Mouse (Mus musculus) ES-Bruce4 (cell line): Measurements from ENCODE around the gene Zfp791. TPM values are rescaled to one million over a fixed set of nuclear protein-coding genes. Genes with fewer than 3 reads are reported as not detected.
"Not testable (repeated sequence)": the region's sequence is repeated elsewhere in the genome, so short reads cannot be mapped to it uniquely, and the experiment has no call there.

Experiments used
- H3K27ac ChIP-seq: 2 replicates; pipeline ENCODE4 v1.5.1; 2012; ENCODE audit warnings: low read length, inconsistent platforms; ENCODE audit not compliant: insufficient read depth
- H3K27me3 ChIP-seq: 2 replicates; pipeline ENCODE4 v1.6.1; 2012; ENCODE audit warnings: mild to moderate bottlenecking, low read length, inconsistent platforms; ENCODE audit not compliant: control insufficient read depth, poor library complexity, insufficient read depth, severe bottlenecking
- H3K36me3 ChIP-seq: 2 replicates; pipeline ENCODE4 v1.6.1; 2012; ENCODE audit warnings: inconsistent platforms, mild to moderate bottlenecking, low read length, moderate library complexity; ENCODE audit not compliant: control insufficient read depth, poor library complexity, insufficient read depth, severe bottlenecking
- H3K4me1 ChIP-seq: one replicate; pipeline ENCODE4 v1.8.1; 2011; ENCODE audit warnings: low read length; ENCODE audit not compliant: control insufficient read depth, insufficient read depth
- H3K4me3 ChIP-seq: 2 replicates; pipeline ENCODE4 v1.5.1; 2011; ENCODE audit warnings: low read depth, mild to moderate bottlenecking, low read length
- H3K9ac ChIP-seq: 2 replicates; pipeline ENCODE4 v1.6.1; 2012; ENCODE audit warnings: low read depth, mild to moderate bottlenecking, inconsistent platforms; ENCODE audit not compliant: poor library complexity, severe bottlenecking
- H3K9me3 ChIP-seq: replicated peaks from 2 replicates; pipeline ENCODE4 v1.6.1; 2012; ENCODE audit warnings: mild to moderate bottlenecking, low read length, inconsistent platforms; ENCODE audit not compliant: control insufficient read depth, poor library complexity, insufficient read depth, severe bottlenecking
- CTCF ChIP-seq: IDR thresholded peaks from one replicate; pipeline ENCODE4 v1.8.1; 2011; ENCODE audit warnings: low read depth, low read length
- EP300 ChIP-seq: IDR thresholded peaks from 2 replicates; pipeline ENCODE4 v1.6.1; 2011; ENCODE audit warnings: low read depth, low read length; ENCODE audit not compliant: insufficient read depth
- POLR2A ChIP-seq: IDR thresholded peaks from one replicate; pipeline ENCODE4 v1.8.1; 2011; ENCODE audit warnings: low read length; ENCODE audit not compliant: insufficient read depth
- polyA plus RNA-seq: library from polyadenylated mRNA; stranded (reverse); fragments of >200 nt; gene quantifications from 2 replicates; pipeline ENCODE4 v1.2.4, GENCODE M21; 2011; ENCODE audit warnings: low read depth; ENCODE audit not compliant: missing spikeins, insufficient read depth, insufficient read length

The Zfp791 gene
- polyA plus RNA-seq, 1 experiment, result 2.0 TPM

DNA sequence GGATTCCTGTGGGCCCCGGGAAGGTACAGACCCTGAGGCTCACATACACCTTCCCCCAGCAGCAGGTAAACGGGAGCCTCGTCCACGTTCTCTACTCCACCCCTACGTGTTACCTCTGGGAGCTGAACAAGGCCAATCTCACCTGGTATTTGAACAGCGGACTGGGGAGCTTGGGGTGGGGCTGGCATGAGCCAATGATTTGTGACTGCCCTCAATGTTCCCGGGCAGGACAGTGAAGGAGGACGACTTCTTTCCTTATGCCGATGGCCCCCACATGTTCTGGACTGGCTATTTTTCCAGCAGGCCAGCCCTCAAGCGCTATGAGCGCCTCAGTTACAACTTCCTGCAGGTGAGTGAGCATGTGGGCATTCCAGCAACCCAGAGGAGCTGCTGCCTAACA, 32.0 kb downstream of the Zfp791 start:
- Histone ChIP-seq H3K27ac (no peak overlapping the region), H3K4me1 (no peaks in the 10 kb centered on the region), H3K4me3 (no peak overlapping the region), H3K9ac (no peak overlapping the region), H3K36me3 (peaks cover 31% of the 10 kb centered on the region), H3K9me3 (no peaks in the 10 kb centered on the region), H3K27me3 (no peaks in the 10 kb centered on the region)
- TF ChIP-seq CTCF (no peak), EP300 (no peak), POLR2A (no peak)

DNA sequence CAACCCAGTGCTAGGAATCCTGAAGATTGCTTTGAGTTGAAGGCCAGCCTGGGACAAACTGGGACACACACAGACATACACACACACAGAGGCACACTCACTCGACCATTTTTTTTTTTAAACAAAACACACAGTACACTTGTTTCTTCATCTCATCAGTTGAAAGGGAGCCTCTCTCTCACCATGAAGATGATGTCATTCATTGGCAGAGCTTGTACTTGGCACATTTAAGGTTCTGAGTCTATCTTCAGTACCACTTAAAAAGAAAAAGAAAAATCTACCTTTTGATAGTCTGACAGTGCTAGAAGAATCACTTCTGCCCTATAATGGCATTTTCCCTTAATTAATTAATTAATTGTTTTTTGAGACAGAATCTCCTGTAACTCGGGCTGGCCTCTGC, 34.1 kb downstream of the Zfp791 start:
- no peaks in the 10 kb centered on the region for H3K4me1 ChIP-seq
- TF ChIP-seq EP300 (no peak), CTCF (no peak), POLR2A (no peak)
- H3K36me3 ChIP-seq, result peaks cover 34% of the 10 kb centered on the region

DNA sequence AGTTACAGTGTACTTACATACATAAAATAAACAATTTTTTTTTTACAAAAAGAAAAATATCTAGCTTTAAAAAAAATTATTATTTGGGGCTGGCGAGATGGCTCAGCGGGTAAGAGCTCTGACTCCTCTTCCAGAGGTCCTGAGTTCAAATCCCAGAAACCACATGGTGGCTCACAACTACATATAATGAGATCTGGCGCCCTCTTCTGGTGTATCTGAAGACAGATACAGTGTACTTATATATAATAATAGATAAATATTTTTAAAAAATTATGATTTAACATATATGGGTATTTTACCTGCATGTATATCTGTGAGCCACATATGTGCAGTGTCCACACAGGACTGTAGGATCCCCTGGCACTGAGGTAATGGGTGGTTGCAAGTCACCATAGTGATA, 36.7 kb downstream of the Zfp791 start:
- Histone ChIP-seq H3K9me3 (no peaks in the 10 kb centered on the region), H3K4me1 (no peaks in the 10 kb centered on the region), H3K36me3 (peaks cover 25% of the 10 kb centered on the region), H3K27me3 (no peaks in the 10 kb centered on the region), H3K27ac (no peak overlapping the region), H3K9ac (no peak overlapping the region), H3K4me3 (no peak overlapping the region)
- TF ChIP-seq EP300 (no peak), POLR2A (no peak), CTCF (no peak)

More for the DNA sequence above, 34.1 kb downstream of the Zfp791 start:
- no peak overlapping the region for H3K27ac ChIP-seq
- H3K9me3 ChIP-seq, result no peaks in the 10 kb centered on the region
- H3K4me3 ChIP-seq, result no peak overlapping the region
- H3K27me3 ChIP-seq, result no peaks in the 10 kb centered on the region
- H3K9ac ChIP-seq, result no peak overlapping the region

DNA sequence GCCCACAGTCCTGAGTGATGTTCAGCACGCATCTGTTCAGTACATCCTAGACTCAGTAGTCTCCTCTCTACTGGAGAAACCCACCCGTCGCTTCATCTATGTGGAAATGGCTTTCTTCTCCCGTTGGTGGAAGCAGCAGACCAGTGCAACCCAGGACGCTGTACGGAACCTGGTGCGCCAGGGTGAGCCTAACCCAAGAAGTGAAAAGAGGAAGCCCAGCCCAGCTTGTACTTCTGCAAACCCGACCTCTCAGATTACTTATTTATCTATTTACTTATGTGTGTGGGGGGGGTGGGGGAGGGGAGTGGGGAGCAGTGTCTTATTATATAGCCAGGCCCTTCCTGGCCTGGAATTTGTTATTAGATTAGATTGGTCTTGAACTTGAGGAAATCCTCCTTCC, 38.3 kb downstream of the Zfp791 start:
- TF ChIP-seq EP300, result no peak
- TF ChIP-seq CTCF, result no peak
- no peak for TF ChIP-seq POLR2A
- Histone ChIP-seq H3K4me1 (no peaks in the 10 kb centered on the region), H3K4me3 (no peak overlapping the region), H3K27me3 (no peaks in the 10 kb centered on the region), H3K36me3 (peaks cover 21% of the 10 kb centered on the region), H3K9me3 (no peaks in the 10 kb centered on the region), H3K27ac (no peak overlapping the region), H3K9ac (no peak overlapping the region)

DNA sequence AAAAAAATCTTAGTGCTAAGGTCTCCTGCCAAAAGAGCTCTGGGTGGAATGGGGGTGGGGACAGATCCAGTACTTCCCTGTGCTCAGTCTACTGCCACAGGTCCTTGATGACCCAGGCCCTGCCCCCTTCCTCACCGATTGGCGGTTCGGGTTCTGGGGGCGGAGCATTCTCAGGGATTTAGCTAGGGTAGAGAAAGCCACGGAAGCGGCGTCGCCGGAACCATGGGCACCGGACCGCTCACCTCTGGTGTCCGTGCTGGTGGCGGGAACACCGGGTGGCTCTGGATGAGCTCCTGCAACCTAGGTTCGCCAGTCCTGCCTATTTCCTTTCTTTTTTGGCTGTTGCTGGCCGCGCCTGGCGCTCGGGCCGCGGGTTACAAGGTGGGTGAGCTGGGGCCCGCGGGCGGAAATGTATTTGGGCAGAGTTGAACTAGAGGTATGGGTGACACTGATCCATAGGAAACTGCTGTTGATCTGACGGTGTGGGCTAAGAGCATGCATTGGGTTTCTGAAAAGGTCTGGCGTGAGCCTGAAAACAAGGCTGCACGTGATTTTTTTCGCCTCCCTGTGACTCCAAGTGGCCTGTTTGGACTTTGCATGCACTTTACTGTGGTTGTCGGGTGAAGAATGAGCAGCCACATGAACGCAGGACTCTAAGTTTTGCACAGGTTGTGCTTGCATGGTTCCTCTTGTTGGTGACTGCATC, 39.6 kb downstream of the Zfp791 start, which contains the start of gene Man2b1:
TSS of gene Man2b1 (plus strand) at position 163 of the 706 bp plus-strand sequence.
- Histone ChIP-seq H3K4me1 (no peaks in the 10 kb centered on the region), H3K4me3 (peak within 1 kb of the TSS; percentile 95), H3K9me3 (no peaks in the 10 kb centered on the region), H3K36me3 (peaks cover 27% of the 10 kb centered on the region), H3K27me3 (no peaks in the 10 kb centered on the region), H3K9ac (peak within 1 kb of the TSS; percentile 85), H3K27ac (no peak within 1 kb of the TSS)
- no peak for TF ChIP-seq EP300
- TF ChIP-seq POLR2A, result peak; percentile 93
- no peak for TF ChIP-seq CTCF

DNA sequence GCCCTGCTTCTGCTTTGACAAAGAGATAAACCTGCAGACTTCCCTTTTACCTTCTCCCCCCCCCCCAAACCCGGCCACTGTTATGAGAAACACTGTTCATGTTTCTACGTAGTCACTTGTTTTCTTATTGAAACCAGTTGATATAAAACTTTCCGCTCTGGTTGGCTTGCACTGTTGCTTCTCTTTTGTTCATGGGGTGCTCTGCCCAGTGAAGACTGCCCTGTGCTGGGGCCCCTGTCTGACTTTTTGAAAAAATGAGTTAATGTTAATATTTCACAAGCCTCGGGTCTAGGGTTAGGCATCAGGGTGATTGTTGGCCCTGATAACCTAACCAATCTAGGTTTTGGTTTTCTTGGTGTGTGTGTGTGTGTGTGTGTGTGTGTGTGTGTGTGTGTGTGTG, 40.7 kb downstream of the Zfp791 start:
- not testable (repeated sequence) for H3K4me1 ChIP-seq, H3K27me3 ChIP-seq, H3K27ac ChIP-seq, H3K9ac ChIP-seq, H3K9me3 ChIP-seq, H3K4me3 ChIP-seq
- H3K36me3 ChIP-seq, result peaks cover 24% of the 10 kb centered on the region
